Mouse (Mus musculus): ENCODE data around the gene Eml5.

The Eml5 gene

GRCm38 (mm10) chr12:98833901-98834300 is 67.4 kb downstream of the Eml5 start:
- no peak for DNase-seq (ENCODE audit: low spot score)

- no peak for DNase-seq (ENCODE audit: low spot score)
Observed at GRCm38 (mm10) chr12:98832929-98833598, 68.2 kb downstream of the Eml5 start.

- DNase-seq (ENCODE audit: low spot score), result no peak
Observed at GRCm38 (mm10) chr12:98831122-98831521, 70.2 kb downstream of the Eml5 start.

GRCm38 (mm10) chr12:98820781-98821180 is 80.5 kb downstream of the Eml5 start:
- DNase-seq (ENCODE audit: low spot score), result no peak

GRCm38 (mm10) chr12:98804078-98804748 is 97.1 kb downstream of the Eml5 start:
- no peak for DNase-seq (ENCODE audit: low spot score)

- DNase-seq (ENCODE audit: low spot score), result no peak
Observed at GRCm38 (mm10) chr12:98802245-98802644, 99.0 kb downstream of the Eml5 start.

- peak; percentile 40 for DNase-seq (ENCODE audit: low spot score)
Observed at GRCm38 (mm10) chr12:98800334-98800733, 101.0 kb downstream of the Eml5 start.

- no peak for DNase-seq (ENCODE audit: low spot score)
Observed at GRCm38 (mm10) chr12:98795731-98796318, 105.5 kb downstream of the Eml5 start.

GRCm38 (mm10) chr12:98784251-98784650 is 117.0 kb downstream of the Eml5 start:
- no peak for DNase-seq (ENCODE audit: low spot score)

GRCm38 (mm10) chr12:98779148-98779547 is 122.1 kb downstream of the Eml5 start:
- DNase-seq (ENCODE audit: low spot score), result no peak

- DNase-seq (ENCODE audit: low spot score), result no peak
Observed at GRCm38 (mm10) chr12:98777509-98777908, 123.8 kb downstream of the Eml5 start.

- no peak for DNase-seq (ENCODE audit: low spot score)
Observed at GRCm38 (mm10) chr12:98766241-98766640, 135.0 kb downstream of the Eml5 start.

- no peak for DNase-seq (ENCODE audit: low spot score)
Observed at GRCm38 (mm10) chr12:98759700-98760099, 141.6 kb downstream of the Eml5 start.

GRCm38 (mm10) chr12:98757636-98758035 is 143.6 kb downstream of the Eml5 start:
- no peak for DNase-seq (ENCODE audit: low spot score)

GRCm38 (mm10) chr12:98747380-98747753 is 153.9 kb downstream of the Eml5 start:
- DNase-seq (ENCODE audit: low spot score), result peak; percentile 12

GRCm38 (mm10) chr12:98746746-98747379 is 154.4 kb downstream of the Eml5 start, which contains the start of gene Zc3h14:
Zc3h14 (plus strand) TSS chr12:98746964.
- peak; percentile 94 for DNase-seq (ENCODE audit: low spot score)

GRCm38 (mm10) chr12:98746131-98746530 is 155.2 kb downstream of the Eml5 start:
- peak; percentile 69 for DNase-seq (ENCODE audit: low spot score)

- no peak for DNase-seq (ENCODE audit: low spot score)
Observed at GRCm38 (mm10) chr12:98745626-98746025, 155.7 kb downstream of the Eml5 start.

GRCm38 (mm10) chr12:98741011-98741501 is 160.2 kb downstream of the Eml5 start:
- DNase-seq (ENCODE audit: low spot score), result no peak

- DNase-seq (ENCODE audit: low spot score), result no peak
Observed at GRCm38 (mm10) chr12:98737801-98738350, 163.4 kb downstream of the Eml5 start.

GRCm38 (mm10) chr12:98736951-98737800 is 164.1 kb downstream of the Eml5 start, which contains the start of gene Ptpn21:
Ptpn21 (minus strand) TSS chr12:98737405.
- DNase-seq (ENCODE audit: low spot score), result no peak

Data from T-cell, adult 2 months (primary cell).